Mouse (Mus musculus) limb, embryonic 14.5 days (tissue): ENCODE measurements around the gene Sucla2. TPM values are rescaled to one million over a fixed set of nuclear protein-coding genes. Genes with fewer than 3 reads are reported as not detected.
"Not testable (repeated sequence)": the region's sequence is repeated elsewhere in the genome, so short reads cannot be mapped to it uniquely, and the experiment has no call there.

Source experiments
- ATAC-seq: fragments of 200-750 bp; cut with Nextera tagmentation; 2 replicates; pipeline ENCODE4 v1.8.0; 2017; ENCODE audit warnings: low read depth, moderate number of reproducible peaks, moderate TSS enrichment; ENCODE audit not compliant: low FRiP score
- DNase-seq: peaks from one replicate; pipeline ENCODE4 v3.0.0-alpha.2; 2015; ENCODE audit warnings: low spot score
- H3K27ac ChIP-seq: fragments of 300-500 bp; sonication (generic); replicated peaks from 2 replicates; pipeline ENCODE4 v1.5.1; 2014; ENCODE audit warnings: low read depth, mild to moderate bottlenecking, low read length, moderate library complexity, mixed read lengths
- H3K27me3 ChIP-seq: fragments of 300-500 bp; sonication (generic); 2 replicates; pipeline ENCODE4 v1.6.1; 2014; ENCODE audit warnings: low read length, mixed read lengths; ENCODE audit not compliant: control insufficient read depth, insufficient read depth
- H3K36me3 ChIP-seq: fragments of 300-500 bp; sonication (generic); 2 replicates; pipeline ENCODE4 v1.6.1; 2014; ENCODE audit warnings: mild to moderate bottlenecking, low read length, moderate library complexity, mixed read lengths; ENCODE audit not compliant: control insufficient read depth, insufficient read depth
- H3K4me1 ChIP-seq: fragments of 300-500 bp; sonication (generic); 2 replicates; pipeline ENCODE4 v1.6.1; 2014; ENCODE audit warnings: antibody characterized with exemption, low read length, mixed read lengths; ENCODE audit not compliant: control insufficient read depth, insufficient read depth
- H3K4me2 ChIP-seq: fragments of 300-500 bp; sonication (generic); replicated peaks from 2 replicates; pipeline ENCODE4 v1.6.1; 2014; ENCODE audit warnings: low read depth, mild to moderate bottlenecking, low read length, moderate library complexity; ENCODE audit not compliant: severe bottlenecking
- H3K4me3 ChIP-seq: fragments of 300-500 bp; sonication (generic); replicated peaks from 2 replicates; pipeline ENCODE4 v1.5.1; 2014; ENCODE audit warnings: low read length
- H3K9ac ChIP-seq: fragments of 300-500 bp; sonication (generic); 2 replicates; pipeline ENCODE4 v1.6.1; 2014; ENCODE audit warnings: mild to moderate bottlenecking, low read depth, low read length, moderate library complexity; ENCODE audit not compliant: severe bottlenecking
- H3K9me3 ChIP-seq: fragments of 300-500 bp; sonication (generic); 2 replicates; pipeline ENCODE4 v1.6.1; 2016; ENCODE audit warnings: low read length; ENCODE audit not compliant: control insufficient read depth
- POLR2A ChIP-seq: fragments of 200-500 bp; IDR thresholded peaks from 2 replicates; pipeline ENCODE4 v1.8.0; 2012; ENCODE audit warnings: inconsistent platforms, mild to moderate bottlenecking, moderate library complexity, borderline replicate concordance; ENCODE audit not compliant: insufficient read depth, insufficient read length; ENCODE audit errors: extremely low read depth
- WGBS: fragments of 180-500 bp; shearing (Covaris S2); extraction: QIAGEN DNeasy Blood & Tissue Kit; methylation state at CpG from one replicate; pipeline ENCODE4 v1.1.7; 2014; 5-methylcytosine and 5-hydroxymethylcytosine counted together
- polyA plus RNA-seq, 2 experiments: library from polyadenylated mRNA; depleted of rRNA in 1 of 2; stranded (reverse) in 1 of 2; unstranded in 1 of 2; fragments of >200 nt; fragmentation: Nextera tagmentation in 1 of 2; extraction: Ambion mirVana in 1 of 2; gene quantifications; 2 replicates each; pipeline versions ENCODE4 v1.2.1 to v1.2.3; 2012 to 2014

Sucla2 gene
- polyA plus RNA-seq, 2 experiments: 55.6 to 94.4 TPM

DNA sequence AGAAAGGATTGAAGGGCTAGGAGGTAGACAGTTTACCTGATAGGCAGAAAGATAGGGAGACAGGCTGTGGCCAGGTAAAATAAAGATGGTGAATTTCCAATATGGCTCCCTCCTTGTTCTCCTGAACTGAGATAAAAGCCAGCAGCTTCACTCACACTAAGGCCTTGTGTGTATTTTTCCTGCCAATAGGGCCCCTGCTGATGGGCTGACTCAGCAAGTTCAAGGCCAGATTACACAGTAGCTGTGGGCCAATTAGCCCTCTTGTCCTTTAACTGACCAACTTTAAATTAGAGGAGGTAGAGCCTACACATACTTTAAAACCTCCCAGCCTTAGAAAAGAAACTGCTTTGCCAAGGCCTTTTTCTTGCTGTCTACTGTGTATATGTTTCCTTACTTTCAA is 51.2 kb downstream of the Sucla2 start:
- H3K9ac ChIP-seq: no peak overlapping the region
- DNase-seq (no peak), ATAC-seq (no peak)
- no peak overlapping the region for H3K4me2 ChIP-seq
- peaks cover 38% of the 10 kb centered on the region for H3K36me3 ChIP-seq
- no peak overlapping the region for H3K4me3 ChIP-seq
- TF ChIP-seq POLR2A: no peak
- no peaks in the 10 kb centered on the region for H3K4me1 ChIP-seq
- no peaks in the 10 kb centered on the region for H3K9me3 ChIP-seq
- no peak overlapping the region for H3K27ac ChIP-seq
- no peaks in the 10 kb centered on the region for H3K27me3 ChIP-seq

DNA sequence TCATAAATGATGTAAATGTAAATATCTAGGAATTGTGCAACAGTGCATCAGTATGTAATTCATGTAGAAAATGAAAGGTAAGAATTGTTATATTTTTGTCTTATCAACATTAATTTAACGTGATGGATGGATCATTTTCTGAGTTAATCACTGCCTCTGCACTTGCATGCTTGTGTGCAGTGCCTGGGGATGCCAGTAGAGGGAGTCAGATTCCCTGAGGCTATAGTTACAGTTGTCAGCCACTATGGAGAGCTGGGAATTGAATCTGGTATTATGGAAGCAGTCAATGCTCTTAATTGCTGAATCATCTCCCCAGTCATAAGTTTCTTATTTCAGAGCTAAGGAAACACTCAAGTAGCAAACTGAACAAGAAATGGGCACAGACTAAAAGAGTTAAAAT is 63.0 kb downstream of the Sucla2 start:
- Histone ChIP-seq H3K27ac (no peak overlapping the region), H3K27me3 (no peaks in the 10 kb centered on the region), H3K4me3 (no peak overlapping the region), H3K4me1 (no peaks in the 10 kb centered on the region), H3K9ac (no peak overlapping the region), H3K4me2 (no peak overlapping the region), H3K36me3 (peaks cover 39% of the 10 kb centered on the region), H3K9me3 (no peaks in the 10 kb centered on the region)
- DNase-seq (no peak), ATAC-seq (no peak)
- WGBS: 87% methylated on average over 1 of the region's 1 CpGs
- no peak for TF ChIP-seq POLR2A

- H3K4me3 ChIP-seq: no peak overlapping the region
- no peaks in the 10 kb centered on the region for H3K9me3 ChIP-seq
- H3K27ac ChIP-seq: no peak overlapping the region
- no peak for TF ChIP-seq POLR2A
- H3K27me3 ChIP-seq: no peaks in the 10 kb centered on the region
- no peaks in the 10 kb centered on the region for H3K4me1 ChIP-seq
- peaks cover 55% of the 10 kb centered on the region for H3K36me3 ChIP-seq
- WGBS: 73% methylated on average over 1 of the region's 1 CpGs
- ATAC-seq (no peak), DNase-seq (no peak)
- no peak overlapping the region for H3K9ac ChIP-seq
- no peak overlapping the region for H3K4me2 ChIP-seq
Measured at GRCm38 (mm10) chr14:73592166-73592565, 67.0 kb downstream of the Sucla2 start.

DNA sequence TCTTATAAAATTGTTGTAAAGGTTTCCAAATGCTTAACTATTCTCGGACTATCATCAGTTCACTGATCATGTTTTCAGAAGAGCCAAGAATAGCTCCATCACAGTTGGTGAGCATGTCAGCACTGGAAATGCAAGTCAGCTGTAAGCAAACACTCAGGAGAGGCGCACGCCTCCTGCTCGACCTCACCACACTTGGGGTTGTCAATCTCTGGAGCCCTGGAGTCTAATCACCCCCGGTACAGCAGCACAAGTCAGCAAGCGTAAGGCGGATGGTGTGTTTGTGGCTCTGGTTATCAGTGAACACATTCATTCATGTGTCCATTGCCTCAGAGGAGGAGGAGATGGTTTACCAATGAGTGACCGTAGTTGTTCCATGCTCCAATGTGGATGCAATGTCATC is 74.6 kb downstream of the Sucla2 start:
- Histone ChIP-seq H3K27ac (no peak overlapping the region), H3K4me2 (no peak overlapping the region), H3K4me1 (no peaks in the 10 kb centered on the region), H3K9me3 (peaks cover 8% of the 10 kb centered on the region), H3K27me3 (no peaks in the 10 kb centered on the region), H3K4me3 (no peak overlapping the region), H3K36me3 (peaks cover 36% of the 10 kb centered on the region), H3K9ac (no peak overlapping the region)
- TF ChIP-seq POLR2A: no peak
- 85% methylated on average over 8 of the region's 8 CpGs for WGBS
- DNase-seq (peak; percentile 42), ATAC-seq (peak; percentile 84)

DNA sequence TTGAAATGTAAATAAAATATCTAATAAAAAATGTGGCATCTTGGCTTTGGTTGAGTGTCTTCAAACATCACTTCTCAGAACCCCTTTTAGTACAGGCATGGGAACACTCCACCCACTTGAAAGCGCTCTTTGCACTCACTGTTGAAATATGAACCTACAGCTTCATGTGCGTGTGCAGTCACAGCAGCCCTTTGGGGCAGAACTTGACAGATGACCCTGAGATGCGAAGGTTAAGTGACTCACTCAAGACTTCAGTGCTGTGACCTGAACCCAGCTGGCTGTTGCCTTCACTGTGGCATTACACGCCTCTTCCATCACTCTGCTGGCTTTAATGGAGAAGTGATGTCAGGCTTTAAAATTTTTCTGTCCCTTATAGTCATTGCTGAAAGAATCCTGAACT is 82.6 kb downstream of the Sucla2 start:
- ATAC-seq (no peak), DNase-seq (no peak)
- Histone ChIP-seq H3K4me1 (no peaks in the 10 kb centered on the region), H3K4me2 (no peak overlapping the region), H3K9ac (no peak overlapping the region), H3K27me3 (no peaks in the 10 kb centered on the region), H3K4me3 (no peak overlapping the region), H3K27ac (no peak overlapping the region), H3K9me3 (no peaks in the 10 kb centered on the region), H3K36me3 (peaks cover 4% of the 10 kb centered on the region; the same call in 1 of the 2 replicates)
- TF ChIP-seq POLR2A: no peak
- WGBS: 46% methylated on average over 4 of the region's 4 CpGs

DNA sequence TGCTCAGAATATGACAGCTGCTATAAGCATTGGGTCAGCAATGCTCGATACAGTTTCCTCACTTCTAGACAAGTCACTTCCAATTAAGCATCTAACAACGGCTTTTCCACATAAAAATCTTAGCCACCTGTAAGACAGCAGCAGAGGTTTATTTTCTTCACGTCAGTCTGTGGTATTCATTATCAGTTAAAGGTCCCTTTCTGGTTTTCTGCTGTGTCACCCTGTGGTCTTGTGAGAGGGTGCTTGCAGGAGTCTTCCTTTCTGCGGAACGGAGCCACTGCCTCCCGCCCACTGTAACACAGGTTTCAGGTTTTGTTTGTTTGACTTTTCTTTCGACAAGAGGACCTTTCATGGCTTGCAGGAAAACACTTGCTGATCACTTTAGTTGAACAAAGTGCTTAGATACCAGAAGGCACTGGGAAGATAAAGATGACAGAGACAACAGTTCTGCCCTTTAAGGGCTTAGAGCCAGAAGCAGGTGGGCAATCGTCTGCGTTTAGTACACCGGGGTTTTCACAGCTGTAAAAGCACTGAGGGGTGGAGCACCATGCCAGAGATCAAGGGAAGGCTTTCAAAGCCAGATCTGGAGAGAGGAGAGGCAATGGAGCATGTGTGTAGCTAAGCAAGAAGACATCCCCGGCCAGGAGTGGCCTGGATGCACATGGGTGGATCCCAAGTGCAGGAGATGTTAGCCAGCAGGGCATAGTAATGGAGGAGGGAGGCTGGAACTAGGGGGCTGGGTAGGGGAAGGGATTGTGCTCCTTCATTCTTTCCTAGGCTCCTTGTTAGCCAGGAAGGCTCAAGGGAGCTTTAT is 83.8 kb downstream of the Sucla2 start:
- ATAC-seq (no peak), DNase-seq (no peak)
- Histone ChIP-seq H3K4me3 (no peak overlapping the region), H3K4me2 (no peak overlapping the region), H3K27me3 (no peaks in the 10 kb centered on the region), H3K36me3 (peaks cover 4% of the 10 kb centered on the region; the same call in 1 of the 2 replicates), H3K9ac (no peak overlapping the region), H3K27ac (no peak overlapping the region), H3K4me1 (no peaks in the 10 kb centered on the region), H3K9me3 (no peaks in the 10 kb centered on the region)
- WGBS: 44% methylated on average over 11 of the region's 11 CpGs
- TF ChIP-seq POLR2A: no peak

- not testable (repeated sequence) for H3K27ac ChIP-seq, H3K4me3 ChIP-seq, DNase-seq, ATAC-seq, H3K9ac ChIP-seq, H3K4me1 ChIP-seq, H3K27me3 ChIP-seq, H3K9me3 ChIP-seq, H3K4me2 ChIP-seq, H3K36me3 ChIP-seq
- WGBS: 74% methylated on average over 1 of the region's 1 CpGs
Measured at GRCm38 (mm10) chr14:73614961-73615360, 89.8 kb downstream of the Sucla2 start.
